ENCODE assay signal across 8 mouse cellular contexts in genomic region chr6:135251849-135252727, GRCm38 (mm10). TPM values are rescaled to one million over a fixed set of nuclear protein-coding genes. Genes with fewer than 3 reads are reported as not detected.
DNase-seq lines count a peak whose midpoint lies in the region; ATAC-seq and TF ChIP-seq lines count a peak whose summit lies in the region.

No protein-coding gene starts in this region.

- 0 out of 2 replicates have a peak, but pooled peaks cover 4% of the 10 kb centered on the region for H3K27me3 ChIP-seq in heart, embryonic 12.5 days (replicated peaks)
- H3K27me3 ChIP-seq in limb, embryonic 13.5 days, result no peaks in the 10 kb centered on the region
- H3K27me3 ChIP-seq in midbrain, postnatal 0 days (ENCODE audit: insufficient read depth, low read length), result no peaks in the 10 kb centered on the region

- H3K27ac ChIP-seq in heart, embryonic 12.5 days (ENCODE audit: poor library complexity, severe bottlenecking), result peak overlapping the region; percentile 8
- peak overlapping the region; percentile 84; the same call in 1 of the 2 replicates for H3K27ac ChIP-seq in limb, embryonic 13.5 days
- 0 out of 2 replicates have a peak overlapping the region, but pooled peaks have one; percentile 18 for H3K27ac ChIP-seq in midbrain, postnatal 0 days (ENCODE audit: low read depth, low read length)

- WGBS in heart, embryonic 12.5 days, result 42% methylated on average over 24 of the region's 24 CpGs
- WGBS in limb, embryonic 13.5 days, result 52% methylated on average over 24 of the region's 24 CpGs
- WGBS in midbrain, postnatal 0 days, result 41% methylated on average over 24 of the region's 24 CpGs

- H3K9me3 ChIP-seq in heart, embryonic 12.5 days (replicated peaks), result peaks cover 4% of the 10 kb centered on the region
- H3K9me3 ChIP-seq in limb, embryonic 13.5 days, result no peaks in the 10 kb centered on the region
- no peaks in the 10 kb centered on the region; the same call in 1 of the 2 replicates for H3K9me3 ChIP-seq in midbrain, postnatal 0 days (ENCODE audit: low read length)

- peak; percentile 23 for DNase-seq in right cerebral cortex, postnatal 4 days
- DNase-seq in right cerebral cortex, postnatal 10 days (ENCODE audit: low spot score in 2 of 2), result no peak
- DNase-seq in midbrain, postnatal 0 days (ENCODE audit: low spot score), result peak; percentile 62
- no peak for DNase-seq in layer of hippocampus, adult 18-20 months (ENCODE audit: low spot score in 2 of 2)
- DNase-seq in frontal cortex, postnatal 10 days (ENCODE audit: low spot score in 2 of 2), result no peak

- no peak for TF ChIP-seq CTCF in midbrain, postnatal 0 days (IDR thresholded peaks at IDR 0.05)

- H3K4me1 ChIP-seq in heart, embryonic 12.5 days (replicated peaks), result peaks cover 27% of the 10 kb centered on the region
- H3K4me1 ChIP-seq in limb, embryonic 13.5 days, result peaks cover 40% of the 10 kb centered on the region
- peaks cover 7% of the 10 kb centered on the region; the same call in 1 of the 2 replicates for H3K4me1 ChIP-seq in midbrain, postnatal 0 days (ENCODE audit: insufficient read depth, low read length)

- H3K36me3 ChIP-seq in heart, embryonic 12.5 days, result peaks cover 2% of the 10 kb centered on the region; the same call in 1 of the 2 replicates
- no peaks in the 10 kb centered on the region for H3K36me3 ChIP-seq in limb, embryonic 13.5 days
- H3K36me3 ChIP-seq in midbrain, postnatal 0 days (ENCODE audit: insufficient read depth, low read length), result no peaks in the 10 kb centered on the region

- H3K4me3 ChIP-seq in heart, embryonic 12.5 days, result peak overlapping the region; percentile 33
- H3K4me3 ChIP-seq in limb, embryonic 13.5 days, result peak overlapping the region; percentile 18
- H3K4me3 ChIP-seq in midbrain, postnatal 0 days (ENCODE audit: low read depth, low read length), result no peak overlapping the region

- ATAC-seq in heart, embryonic 12.5 days (ENCODE audit: insufficient number of reproducible peaks, low FRiP score), result peak; percentile 20
- no peak for ATAC-seq in limb, embryonic 13.5 days (ENCODE audit: low FRiP score, low read depth)
- peak; percentile 74 for ATAC-seq in midbrain, postnatal 0 days (ENCODE audit: low FRiP score)
- no peak for ATAC-seq in inflammation-experienced regulatory T-cells, adult 6 months

- H3K4me2 ChIP-seq in heart, embryonic 12.5 days, result peak overlapping the region; percentile 64
- H3K4me2 ChIP-seq in limb, embryonic 13.5 days (replicated peaks), result peak overlapping the region; percentile 58
- H3K4me2 ChIP-seq in midbrain, postnatal 0 days (ENCODE audit: low read depth, low read length, poor library complexity, severe bottlenecking), result peak overlapping the region; percentile 44

- H3K9ac ChIP-seq in heart, embryonic 12.5 days, result no peak overlapping the region
- 0 out of 2 replicates have a peak overlapping the region, but pooled peaks have one; percentile 15 for H3K9ac ChIP-seq in limb, embryonic 13.5 days
- H3K9ac ChIP-seq in midbrain, postnatal 0 days (replicated peaks; ENCODE audit: low read length, poor library complexity, severe bottlenecking), result 0 out of 2 replicates have a peak overlapping the region, but pooled peaks have one; percentile 33

RNA-seq across cellular contexts. Expression of gene Gsg1, which starts 2.1 kb away (rescaled TPM):
- polyA plus RNA-seq in heart, embryonic 12.5 days (2016; fragmentation: Nextera tagmentation; extraction: Ambion mirVana), result 0.59 and 0.69 TPM in 2 replicates
- polyA plus RNA-seq in limb, embryonic 13.5 days (2015; fragmentation: Nextera tagmentation; extraction: Ambion mirVana), result 0.86 and 1.0 TPM in 2 replicates
- 0.99 and 2.6 TPM in 2 replicates for total RNA-seq in midbrain, postnatal 0 days (2014; rRNA removed)
- 0.17 and 0.37 TPM in 2 replicates for polyA plus RNA-seq in midbrain, postnatal 0 days (2015; fragmentation: Nextera tagmentation; extraction: Ambion mirVana)
- total RNA-seq in layer of hippocampus, adult 18-20 months (2021), result not detected
- polyA plus RNA-seq in inflammation-experienced regulatory T-cells, adult 6 months (2017; shearing (Covaris generic)), result not detected

RNA-seq across cellular contexts. Expression of gene Hebp1, which starts 54.3 kb away (rescaled TPM):
- 14.8 and 16.0 TPM in 2 replicates for polyA plus RNA-seq in heart, embryonic 12.5 days (2016; fragmentation: Nextera tagmentation; extraction: Ambion mirVana)
- 9.4 and 10.2 TPM in 2 replicates for polyA plus RNA-seq in limb, embryonic 13.5 days (2015; fragmentation: Nextera tagmentation; extraction: Ambion mirVana)
- 8.9 and 10.6 TPM in 2 replicates for total RNA-seq in midbrain, postnatal 0 days (2014; rRNA removed)
- 8.7 and 9.2 TPM in 2 replicates for polyA plus RNA-seq in midbrain, postnatal 0 days (2015; fragmentation: Nextera tagmentation; extraction: Ambion mirVana)
- 10 to 100 TPM; 84.3 to 93.4 TPM for total RNA-seq in layer of hippocampus, adult 18-20 months (2021)
- polyA plus RNA-seq in inflammation-experienced regulatory T-cells, adult 6 months (2017; shearing (Covaris generic)), result 1 to 10 TPM in 2 of 3 experiments, not detected in 1; 1.3 to 2.0 TPM

RNA-seq across cellular contexts. Expression of gene Fam234b, which starts 54.3 kb away (rescaled TPM):
- polyA plus RNA-seq in heart, embryonic 12.5 days (2016; fragmentation: Nextera tagmentation; extraction: Ambion mirVana), result 9.0 and 10.7 TPM in 2 replicates
- polyA plus RNA-seq in limb, embryonic 13.5 days (2015; fragmentation: Nextera tagmentation; extraction: Ambion mirVana), result 27.0 and 30.3 TPM in 2 replicates
- 90.5 and 106 TPM in 2 replicates for total RNA-seq in midbrain, postnatal 0 days (2014; rRNA removed)
- polyA plus RNA-seq in midbrain, postnatal 0 days (2015; fragmentation: Nextera tagmentation; extraction: Ambion mirVana), result 114 and 119 TPM in 2 replicates
- total RNA-seq in layer of hippocampus, adult 18-20 months (2021), result 100 to 1,000 TPM; 169 to 171 TPM
- 10 to 100 TPM; 21.9 to 30.2 (median 30.2) TPM for polyA plus RNA-seq in inflammation-experienced regulatory T-cells, adult 6 months (2017; shearing (Covaris generic))

RNA-seq across cellular contexts. Expression of gene Pbp2, which starts 58.1 kb away (rescaled TPM):
- polyA plus RNA-seq in heart, embryonic 12.5 days (2016; fragmentation: Nextera tagmentation; extraction: Ambion mirVana), result not detected in 2 replicates
- polyA plus RNA-seq in limb, embryonic 13.5 days (2015; fragmentation: Nextera tagmentation; extraction: Ambion mirVana), result 0.25 TPM in 1 of 2 replicates, not detected in the other
- total RNA-seq in midbrain, postnatal 0 days (2014; rRNA removed), result not detected in 2 replicates
- not detected in 2 replicates for polyA plus RNA-seq in midbrain, postnatal 0 days (2015; fragmentation: Nextera tagmentation; extraction: Ambion mirVana)
- total RNA-seq in layer of hippocampus, adult 18-20 months (2021), result not detected
- polyA plus RNA-seq in inflammation-experienced regulatory T-cells, adult 6 months (2017; shearing (Covaris generic)), result not detected

Comparison
In these comparisons a context has a peak if more than half of its experiments do, and no peak if none do; other contexts are left out.
1. DNase-seq: peak in right cerebral cortex, postnatal 4 days (single experiment) and midbrain, postnatal 0 days (single experiment); none in right cerebral cortex, postnatal 10 days (0 of 2), layer of hippocampus, adult 18-20 months (0 of 2) and frontal cortex, postnatal 10 days (0 of 2).
2. ATAC-seq: peak in heart, embryonic 12.5 days (single experiment) and midbrain, postnatal 0 days (single experiment); none in limb, embryonic 13.5 days (single experiment) and inflammation-experienced regulatory T-cells, adult 6 months (single experiment).
3. H3K27ac ChIP-seq: peak in every context shown above with its lines; median percentile 84 in limb, embryonic 13.5 days; 18 in midbrain, postnatal 0 days; 8 in heart, embryonic 12.5 days.
4. Peak in every context shown above with its lines, with median percentiles within 50 percentile points of each other: H3K4me2 ChIP-seq.